8 mouse cellular contexts compared by ENCODE assay signal in the genomic region with DNA sequence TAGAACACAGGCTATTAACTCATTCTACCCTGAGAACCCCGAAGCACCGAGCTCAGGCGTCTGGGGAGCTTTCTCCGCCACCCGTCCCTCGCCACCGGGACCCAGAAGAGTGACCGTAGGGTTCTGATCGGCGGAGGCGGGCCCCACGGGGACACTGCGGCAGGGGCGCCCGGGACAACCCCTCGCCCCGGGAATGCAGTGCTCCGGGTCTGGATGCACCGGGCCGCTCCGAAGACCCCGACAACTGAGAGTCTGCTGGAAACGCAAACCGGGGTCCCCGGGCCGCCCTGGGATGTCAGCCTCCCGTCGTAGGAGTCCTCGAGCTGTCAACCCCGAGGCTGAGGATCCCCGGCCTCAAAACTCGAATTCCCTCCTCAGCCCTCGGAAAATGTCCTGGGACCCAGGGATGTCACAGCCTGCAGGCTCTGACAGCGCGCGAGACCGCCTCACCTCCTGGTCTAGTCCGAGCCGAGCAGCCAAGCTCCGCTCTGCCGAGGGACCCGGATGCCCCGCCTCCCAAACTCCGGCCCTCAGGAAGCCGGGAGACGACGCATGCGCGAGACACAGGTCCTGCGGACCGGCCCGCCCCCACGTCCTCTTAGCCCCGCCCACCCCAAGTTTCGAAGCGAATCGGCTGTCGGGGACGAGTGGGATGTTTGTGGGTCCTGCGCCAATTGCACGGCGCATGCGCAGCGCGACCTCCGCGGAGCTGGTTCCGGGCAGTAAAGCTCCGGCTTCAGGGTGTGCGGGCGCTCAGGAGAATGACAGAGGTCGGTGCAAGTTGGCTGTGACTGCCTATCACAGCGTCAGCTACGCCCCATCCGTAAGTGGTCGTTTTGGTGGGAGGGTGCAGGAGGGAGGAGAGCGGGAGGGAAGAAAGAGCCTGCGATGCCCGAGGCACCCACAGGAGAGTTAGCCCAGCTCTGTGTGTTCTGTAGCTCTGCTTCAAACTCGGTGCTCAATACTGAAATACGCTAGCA. TPM values are rescaled to one million over a fixed set of nuclear protein-coding genes. Genes with fewer than 3 reads are reported as not detected.
DNase-seq lines count a peak whose midpoint lies in the region; ATAC-seq lines count a peak whose summit lies in the region.

A gene (minus strand): TSS at position 509 of the 980 bp plus-strand sequence.
A gene (plus strand): TSS at position 712 of the 980 bp plus-strand sequence.

- no peaks in the 10 kb centered on the region for H3K4me1 ChIP-seq in hindbrain, embryonic 11.5 days (replicated peaks; ENCODE audit: control insufficient read depth, insufficient read depth, low read length)

- H3K27ac ChIP-seq in hindbrain, embryonic 11.5 days (ENCODE audit: low read depth, low read length): peak within 1 kb of the TSS; percentile 74

- DNase-seq in Muller cell, postnatal 12 days (ENCODE audit: inconsistent ontology term): peak; percentile 99
- peak; percentile 98 for DNase-seq in cerebellum, adult 9-11 months
- DNase-seq in frontal cortex, adult 2 months (ENCODE audit: extremely low spot score in 1 of 2, low spot score in 1 of 2): peak; percentile 93 to 99
- DNase-seq in hindbrain, embryonic 11.5 days (ENCODE audit: low spot score): peak; percentile 100
- peak; percentile 99 for DNase-seq in layer of hippocampus, postnatal 10 days (ENCODE audit: low spot score in 2 of 2)
- peak; percentile 98 for DNase-seq in lung, postnatal 10 days
- peak; percentile 98 for DNase-seq in ovary, postnatal 36 days (ENCODE audit: low spot score)
- peak; percentile 97 for DNase-seq in thymus, postnatal 25 days

- H3K36me3 ChIP-seq in hindbrain, embryonic 11.5 days (ENCODE audit: control insufficient read depth, insufficient read depth, low read length): no peaks in the 10 kb centered on the region

- no peaks in the 10 kb centered on the region for H3K27me3 ChIP-seq in hindbrain, embryonic 11.5 days (ENCODE audit: control insufficient read depth, insufficient read depth, low read length)

- WGBS in hindbrain, embryonic 11.5 days: under 1% methylated on average over 81 of the region's 81 CpGs

- H3K4me3 ChIP-seq in hindbrain, embryonic 11.5 days (ENCODE audit: low read depth, low read length): peak within 1 kb of the TSS; percentile 84

- H3K9me3 ChIP-seq in hindbrain, embryonic 11.5 days (ENCODE audit: control insufficient read depth, low read length): no peaks in the 10 kb centered on the region

- ATAC-seq in hindbrain, embryonic 11.5 days (ENCODE audit: low FRiP score): peak; percentile 99

- H3K4me2 ChIP-seq in hindbrain, embryonic 11.5 days (replicated peaks; ENCODE audit: low read depth, low read length): peak within 1 kb of the TSS; percentile 76

- peak within 1 kb of the TSS; percentile 86 for H3K9ac ChIP-seq in hindbrain, embryonic 11.5 days (ENCODE audit: low read depth, low read length)

RNA-seq across cellular contexts. Expression of the first gene that starts in this region (rescaled TPM):
- polyA plus RNA-seq in frontal cortex, adult 2 months (2012; rRNA removed): 26.9 and 28.9 TPM in 2 replicates
- polyA plus RNA-seq in hindbrain, embryonic 11.5 days (2014; fragmentation: Nextera tagmentation; extraction: Ambion mirVana): 12.3 and 15.5 TPM in 2 replicates
- total RNA-seq in layer of hippocampus, postnatal 10 days (2021): 10 to 100 TPM; 49.7 to 54.6 TPM

RNA-seq across cellular contexts. Expression of the second gene that starts in this region (rescaled TPM):
- 29.8 and 33.0 TPM in 2 replicates for polyA plus RNA-seq in frontal cortex, adult 2 months (2012; rRNA removed)
- 41.2 and 43.5 TPM in 2 replicates for polyA plus RNA-seq in hindbrain, embryonic 11.5 days (2014; fragmentation: Nextera tagmentation; extraction: Ambion mirVana)
- total RNA-seq in layer of hippocampus, postnatal 10 days (2021): 10 to 100 TPM; 26.1 to 41.8 TPM

Comparison
In these comparisons a context has a peak if more than half of its experiments do, and no peak if none do; other contexts are left out.
1. Peak in every context shown above with its lines: DNase-seq, ATAC-seq, H3K4me3 ChIP-seq and H3K27ac ChIP-seq.